Mouse (Mus musculus) ES-E14 (cell line): ENCODE data around the gene Ptpn7. TPM values are rescaled to one million over a fixed set of nuclear protein-coding genes. Genes with fewer than 3 reads are reported as not detected.
A peak's percentile ranks its signal among the peaks of the same experiment; 100 is the strongest.

Experiments used
- DNase-seq: peaks from one replicate; pipeline ENCODE4 v3.0.0-alpha.2; 2013; ENCODE audit warnings: low read depth, low spot score
- H3K27ac ChIP-seq: 2 replicates; pipeline ENCODE4 v1.5.1; 2012; ENCODE audit warnings: low read depth, mild to moderate bottlenecking, low read length, moderate library complexity, mixed read lengths; ENCODE audit not compliant: poor library complexity, insufficient read depth, severe bottlenecking
- H3K36me3 ChIP-seq: 2 replicates; pipeline ENCODE4 v1.6.1; 2012; ENCODE audit warnings: mild to moderate bottlenecking, low read length, moderate library complexity, mixed read lengths; ENCODE audit not compliant: control insufficient read depth, poor library complexity, insufficient read depth, severe bottlenecking
- H3K4me1 ChIP-seq, 2 experiments: fragments of 150-350 bp in 1 of 2; sonication (generic) in 1 of 2; 2 replicates each; pipeline ENCODE4 v1.6.1; 2012; ENCODE audit warnings: low read length in 2 of 2, mild to moderate bottlenecking in 1 of 2, mixed read lengths in 1 of 2; ENCODE audit not compliant: control insufficient read depth in 2 of 2, insufficient read depth in 2 of 2, poor library complexity in 1 of 2
- H3K4me3 ChIP-seq, 2 experiments: fragments of 150-350 bp in 1 of 2; sonication (generic) in 1 of 2; 2 replicates each; pipeline ENCODE4 v1.5.1; 2012; ENCODE audit warnings: low read length in 2 of 2, low read depth in 1 of 2, mild to moderate bottlenecking in 1 of 2, mixed read lengths in 1 of 2; ENCODE audit not compliant: insufficient read depth in 1 of 2, poor library complexity in 1 of 2, severe bottlenecking in 1 of 2
- H3K9ac ChIP-seq: 2 replicates; pipeline ENCODE4 v1.6.1; 2012; ENCODE audit warnings: low read depth, mild to moderate bottlenecking, low read length, mixed read lengths; ENCODE audit not compliant: poor library complexity, insufficient read depth, severe bottlenecking
- H3K9me3 ChIP-seq: fragments of 150-350 bp; sonication (generic); 2 replicates; pipeline ENCODE4 v1.6.1; 2012; ENCODE audit warnings: low read depth, mild to moderate bottlenecking, low read length; ENCODE audit not compliant: control insufficient read depth, insufficient read depth
- CHD2 ChIP-seq: IDR thresholded peaks from 2 replicates; pipeline ENCODE4 v1.6.1; 2014; ENCODE audit warnings: mild to moderate bottlenecking, low read depth, low read length, inconsistent platforms
- HCFC1 ChIP-seq: IDR thresholded peaks from 2 replicates; pipeline ENCODE4 v1.6.1; 2012; ENCODE audit warnings: low read length, inconsistent platforms, borderline replicate concordance; ENCODE audit not compliant: insufficient read depth
- MAFK ChIP-seq: IDR thresholded peaks from 2 replicates; pipeline ENCODE4 v1.6.1; 2014; ENCODE audit warnings: mild to moderate bottlenecking, low read depth, low read length, inconsistent platforms; ENCODE audit not compliant: insufficient read depth
- ZC3H11A ChIP-seq: IDR thresholded peaks from 2 replicates; pipeline ENCODE4 v1.6.1; 2012; ENCODE audit warnings: low read depth, mild to moderate bottlenecking, inconsistent platforms, low read length, borderline replicate concordance
- ZNF384 ChIP-seq: IDR thresholded peaks from 2 replicates; pipeline ENCODE4 v1.6.1; 2012; ENCODE audit warnings: low read depth, low read length, inconsistent platforms
- in situ Hi-C, 2 experiments: fragments of 600-800 bp; cut with MboI; formaldehyde crosslinking; loops; one replicate each; pipeline ENCODE4 v1.15.1; 2025; ENCODE audit warnings: low sequenced_read_pairs in 2 of 2, inconsistent platforms in 1 of 2; ENCODE audit not compliant: unreplicated experiment in 2 of 2
- total RNA-seq: library from RNA; depleted of rRNA; stranded (reverse); fragments of 300-350 nt; gene quantifications from 2 replicates; pipeline ENCODE4 v1.2.3, GENCODE M21; 2012

Ptpn7 gene
- total RNA-seq, 1 experiment = 1.1 TPM

- H3K27ac ChIP-seq = no peak overlapping the region
- H3K4me3 ChIP-seq = no peak overlapping the region
- H3K4me1 ChIP-seq = peaks cover 2 to 9% of the 10 kb centered on the region in 2 experiments; a peak in 1 of 4 replicates
- H3K36me3 ChIP-seq = no peaks in the 10 kb centered on the region
- no peak for DNase-seq
- no peaks in the 10 kb centered on the region for H3K9me3 ChIP-seq
- in situ Hi-C loops = no loop called here
- TF ChIP-seq MAFK (no peak), ZC3H11A (no peak), CHD2 (no peak), ZNF384 (no peak), HCFC1 (no peak)
- no peak overlapping the region for H3K9ac ChIP-seq
Measured at GRCm38 (mm10) chr1:135124573-135125363, 7.7 kb upstream of the Ptpn7 start.

GRCm38 (mm10) chr1:135125990-135126389 lies 6.5 kb upstream of the Ptpn7 start:
- H3K9ac ChIP-seq = no peak overlapping the region
- no peaks in the 10 kb centered on the region for H3K36me3 ChIP-seq
- H3K4me3 ChIP-seq = no peak overlapping the region
- no peak overlapping the region for H3K27ac ChIP-seq
- no peak for DNase-seq
- in situ Hi-C loops = no loop called here
- H3K4me1 ChIP-seq = peaks cover 2 to 16% of the 10 kb centered on the region in 2 experiments; a peak in 1 of 4 replicates
- no peak for TF ChIP-seq MAFK
- TF ChIP-seq ZNF384 = no peak
- TF ChIP-seq CHD2 = no peak
- no peak for TF ChIP-seq ZC3H11A
- no peak for TF ChIP-seq HCFC1
- no peaks in the 10 kb centered on the region for H3K9me3 ChIP-seq

- Histone ChIP-seq H3K36me3 (no peaks in the 10 kb centered on the region), H3K4me1 (peaks cover 2 to 22% of the 10 kb centered on the region in 2 experiments; a peak in 1 of 4 replicates), H3K9me3 (no peaks in the 10 kb centered on the region), H3K4me3 (no peak overlapping the region), H3K27ac (peak overlapping the region; percentile 23; the same call in 1 of the 2 replicates), H3K9ac (peak overlapping the region; percentile 18; the same call in 1 of the 2 replicates)
- DNase-seq = no peak
- TF ChIP-seq ZC3H11A = no peak
- TF ChIP-seq ZNF384 = peak; percentile 64
- in situ Hi-C loops = no loop called here
Measured at GRCm38 (mm10) chr1:135126443-135127027, 6.0 kb upstream of the Ptpn7 start.

GRCm38 (mm10) chr1:135128011-135128441 lies 4.5 kb upstream of the Ptpn7 start:
- no peak for TF ChIP-seq ZNF384
- no peak for TF ChIP-seq HCFC1
- TF ChIP-seq MAFK = no peak
- no peak for TF ChIP-seq CHD2
- TF ChIP-seq ZC3H11A = no peak
- DNase-seq = no peak
- Histone ChIP-seq H3K27ac (no peak overlapping the region), H3K36me3 (no peaks in the 10 kb centered on the region), H3K9ac (no peak overlapping the region), H3K9me3 (no peaks in the 10 kb centered on the region), H3K4me3 (no peak overlapping the region), H3K4me1 (peaks cover 2 to 29% of the 10 kb centered on the region in 2 experiments; a peak in 2 of 4 replicates)
- in situ Hi-C loops = no loop called here
